ENCODE assay signal across 9 mouse cellular contexts in genomic region chr2:25426721-25427191, GRCm38 (mm10). TPM values are rescaled to one million over a fixed set of nuclear protein-coding genes. Genes with fewer than 3 reads are reported as not detected.
DNase-seq lines count a peak whose midpoint lies in the region; ATAC-seq lines count a peak whose summit lies in the region.
"Had no signal": no experiment of that assay in that cellular context is flagged by ENCODE, and none has a peak within 500 bp of the region (broad histone marks: within the 10 kb centered on the region; RNA-seq: fewer than 3 reads in every experiment).

No protein-coding gene starts in this region.

- no peaks in the 10 kb centered on the region for H3K36me3 ChIP-seq in neural tube, embryonic 15.5 days
- no peaks in the 10 kb centered on the region for H3K36me3 ChIP-seq in neural tube, embryonic 14.5 days (ENCODE audit: control insufficient read depth, insufficient read depth, low read length)
- H3K36me3 ChIP-seq: heart, embryonic 15.5 days had no signal

- H3K4me3 ChIP-seq in neural tube, embryonic 15.5 days (replicated peaks) = no peak overlapping the region
- no peak overlapping the region for H3K4me3 ChIP-seq in neural tube, embryonic 14.5 days (ENCODE audit: low read depth, low read length)
- H3K4me3 ChIP-seq: heart, embryonic 15.5 days had no signal

- ATAC-seq in neural tube, embryonic 15.5 days (ENCODE audit: low FRiP score) = no peak
- ATAC-seq in neural tube, embryonic 14.5 days (ENCODE audit: low read depth) = peak; percentile 23; the same call in 1 of the 2 replicates

- DNase-seq in neural tube, embryonic 10.5 days (ENCODE audit: extremely low spot score, low spot score) = peak; percentile 77
- peak; percentile 84 for DNase-seq in adipocyte (ENCODE audit: low spot score)
- DNase-seq in embryo, embryonic 11 days = peak; percentile 82
- DNase-seq in heart, postnatal 36 days = peak; percentile 68 to 79
- peak; percentile 82 for DNase-seq in left cerebral cortex, postnatal 4 days
- DNase-seq in thymus, postnatal 14 days = peak; percentile 70

- H3K9me3 ChIP-seq in neural tube, embryonic 15.5 days (replicated peaks) = no peaks in the 10 kb centered on the region
- H3K9me3 ChIP-seq in neural tube, embryonic 14.5 days (ENCODE audit: control insufficient read depth, low read length) = no peaks in the 10 kb centered on the region
- H3K9me3 ChIP-seq: heart, embryonic 15.5 days had no signal

- H3K9ac ChIP-seq in neural tube, embryonic 15.5 days (replicated peaks) = no peak overlapping the region
- H3K9ac ChIP-seq in neural tube, embryonic 14.5 days (replicated peaks; ENCODE audit: low read depth, low read length) = no peak overlapping the region
- H3K9ac ChIP-seq: heart, embryonic 15.5 days had no signal

- intact Hi-C loops in heart, postnatal 36 days (cut with DNase I) = loop anchor here (1.0 to 5.0 kb wide), 3 partner anchors 23 to 71 kb away; no protein-coding TSS in a partner anchor
- intact Hi-C loops in left cerebral cortex, postnatal 4 days (cut with DNase I) = no loop called here

- H3K27ac ChIP-seq in neural tube, embryonic 15.5 days (replicated peaks) = no peak overlapping the region
- no peak overlapping the region for H3K27ac ChIP-seq in neural tube, embryonic 14.5 days (ENCODE audit: low read depth, low read length)
- H3K27ac ChIP-seq: heart, embryonic 15.5 days had no signal

- peaks cover 36% of the 10 kb centered on the region for H3K4me1 ChIP-seq in neural tube, embryonic 15.5 days
- H3K4me1 ChIP-seq in neural tube, embryonic 14.5 days (ENCODE audit: control insufficient read depth, insufficient read depth, low read length) = peaks cover 20% of the 10 kb centered on the region

- H3K27me3 ChIP-seq in neural tube, embryonic 15.5 days (replicated peaks) = peaks cover 21% of the 10 kb centered on the region
- H3K27me3 ChIP-seq in neural tube, embryonic 14.5 days (ENCODE audit: control insufficient read depth, insufficient read depth, low read length) = no peaks in the 10 kb centered on the region

- 37% methylated on average over 5 of the region's 5 CpGs for WGBS in neural tube, embryonic 15.5 days
- 32% methylated on average over 5 of the region's 5 CpGs for WGBS in neural tube, embryonic 14.5 days

- no peak overlapping the region for H3K4me2 ChIP-seq in neural tube, embryonic 15.5 days
- no peak overlapping the region for H3K4me2 ChIP-seq in neural tube, embryonic 14.5 days (ENCODE audit: low read depth, low read length)
- H3K4me2 ChIP-seq: heart, embryonic 15.5 days had no signal

RNA-seq across cellular contexts. Expression of gene Abca2, which starts 1.7 kb away (rescaled TPM):
- 11.2 and 13.4 TPM in 2 replicates for polyA plus RNA-seq in neural tube, embryonic 15.5 days (2015; fragmentation: Nextera tagmentation; extraction: Ambion mirVana)
- total RNA-seq in heart, postnatal 36 days (2021) = 10 to 100 TPM; 35.5 to 39.9 TPM
- 10 to 100 TPM; 78.4 to 99.2 TPM for total RNA-seq in left cerebral cortex, postnatal 4 days (2021)
- 16.2 and 17.0 TPM in 2 replicates for polyA plus RNA-seq in neural tube, embryonic 14.5 days (2014; fragmentation: Nextera tagmentation; extraction: Ambion mirVana)

RNA-seq across cellular contexts. Expression of gene Fut7, which starts 3.7 kb away (rescaled TPM):
- 0.13 and 0.38 TPM in 2 replicates for polyA plus RNA-seq in neural tube, embryonic 15.5 days (2015; fragmentation: Nextera tagmentation; extraction: Ambion mirVana)
- total RNA-seq in heart, postnatal 36 days (2021) = under 1 TPM; 0.27 to 0.36 TPM
- total RNA-seq in left cerebral cortex, postnatal 4 days (2021) = under 1 TPM in 1 of 2 experiments, not detected in 1; 0.16 TPM
- 0.17 and 0.23 TPM in 2 replicates for polyA plus RNA-seq in neural tube, embryonic 14.5 days (2014; fragmentation: Nextera tagmentation; extraction: Ambion mirVana)

RNA-seq across cellular contexts. Expression of gene Npdc1, which starts 27.6 kb away (rescaled TPM):
- 398 and 483 TPM in 2 replicates for polyA plus RNA-seq in neural tube, embryonic 15.5 days (2015; fragmentation: Nextera tagmentation; extraction: Ambion mirVana)
- 10 to 100 TPM; 27.3 to 27.8 TPM for total RNA-seq in heart, postnatal 36 days (2021)
- total RNA-seq in left cerebral cortex, postnatal 4 days (2021) = 100 to 1,000 TPM; 478 to 490 TPM
- 397 and 496 TPM in 2 replicates for polyA plus RNA-seq in neural tube, embryonic 14.5 days (2014; fragmentation: Nextera tagmentation; extraction: Ambion mirVana)

RNA-seq across cellular contexts. Expression of gene Clic3, which starts 29.9 kb away (rescaled TPM):
- polyA plus RNA-seq in neural tube, embryonic 15.5 days (2015; fragmentation: Nextera tagmentation; extraction: Ambion mirVana) = 1.8 and 2.0 TPM in 2 replicates
- 1 to 10 TPM; 1.2 to 1.6 TPM for total RNA-seq in heart, postnatal 36 days (2021)
- total RNA-seq in left cerebral cortex, postnatal 4 days (2021) = under 1 TPM in 1 of 2 experiments, not detected in 1; 0.52 TPM
- 1.5 and 2.4 TPM in 2 replicates for polyA plus RNA-seq in neural tube, embryonic 14.5 days (2014; fragmentation: Nextera tagmentation; extraction: Ambion mirVana)

RNA-seq across cellular contexts. Expression of gene Entpd2, which starts 31.1 kb away (rescaled TPM):
- 9.6 TPM in 2 replicates for polyA plus RNA-seq in neural tube, embryonic 15.5 days (2015; fragmentation: Nextera tagmentation; extraction: Ambion mirVana)
- 10 to 100 TPM; 14.5 to 15.4 TPM for total RNA-seq in heart, postnatal 36 days (2021)
- total RNA-seq in left cerebral cortex, postnatal 4 days (2021) = 1 to 10 TPM; 6.8 to 7.2 TPM
- polyA plus RNA-seq in neural tube, embryonic 14.5 days (2014; fragmentation: Nextera tagmentation; extraction: Ambion mirVana) = 1.6 and 10.6 TPM in 2 replicates

Comparison
In these comparisons a context has a peak if more than half of its experiments do, and no peak if none do; other contexts are left out.
1. RNA of gene Npdc1, which starts 27.6 kb away (total RNA-seq): 478 to 490 TPM in left cerebral cortex, postnatal 4 days; 27.3 to 27.8 TPM in heart, postnatal 36 days; every median in the first group is over 10 times any median in the second.
2. Peak in every context shown above with its lines, with median percentiles within 50 percentile points of each other: DNase-seq.